Comparison of ENCODE assay signal across 8 mouse cellular contexts in genomic region chr7:65393704-65394452, GRCm38 (mm10).
A peak's percentile ranks its signal among the peaks of the same experiment; 100 is the strongest.
DNase-seq lines count a peak whose midpoint lies in the region; ATAC-seq and TF ChIP-seq lines count a peak whose summit lies in the region.

No protein-coding gene starts in this region.

- no peak overlapping the region for H3K9ac ChIP-seq in ES-E14 (ENCODE audit: insufficient read depth, low read depth, low read length, poor library complexity, severe bottlenecking)
- H3K9ac ChIP-seq in forebrain, postnatal 0 days, result no peak overlapping the region
- H3K9ac ChIP-seq in liver, embryonic 15.5 days, result no peak overlapping the region

- 13% methylated on average over 17 of the region's 17 CpGs for WGBS in forebrain, postnatal 0 days
- 7% methylated on average over 17 of the region's 17 CpGs for WGBS in liver, embryonic 15.5 days (ENCODE audit: insufficient replicate concordance)

- no peaks in the 10 kb centered on the region for H3K27me3 ChIP-seq in forebrain, postnatal 0 days (ENCODE audit: insufficient read depth, low read length)
- H3K27me3 ChIP-seq in liver, embryonic 15.5 days, result peaks cover 20% of the 10 kb centered on the region

- H3K36me3 ChIP-seq in ES-E14 (ENCODE audit: control insufficient read depth, insufficient read depth, low read length, poor library complexity, severe bottlenecking), result no peaks in the 10 kb centered on the region
- no peaks in the 10 kb centered on the region for H3K36me3 ChIP-seq in forebrain, postnatal 0 days (ENCODE audit: insufficient read depth)
- no peaks in the 10 kb centered on the region for H3K36me3 ChIP-seq in liver, embryonic 15.5 days (replicated peaks)

- H3K4me2 ChIP-seq in forebrain, postnatal 0 days (ENCODE audit: low read depth), result peak overlapping the region; percentile 19; the same call in 1 of the 2 replicates
- peak overlapping the region; percentile 44 for H3K4me2 ChIP-seq in liver, embryonic 15.5 days

- no peak for TF ChIP-seq CTCF in gastrocnemius, adult 2 months (IDR thresholded peaks at IDR 0.05)
- TF ChIP-seq CTCF in forebrain, postnatal 0 days (IDR thresholded peaks at IDR 0.05; ENCODE audit: low read depth), result no peak

- peak overlapping the region; percentile 48 for H3K4me3 ChIP-seq in gastrocnemius, adult 2 months
- peak overlapping the region; percentile 20 to 30; a peak in 2 of 4 replicates for H3K4me3 ChIP-seq in ES-E14 (ENCODE audit: insufficient read depth in 1 of 2, low read depth in 1 of 2, low read length in 2 of 2, poor library complexity in 1 of 2, severe bottlenecking in 1 of 2)
- no peak overlapping the region for H3K4me3 ChIP-seq in forebrain, postnatal 0 days (ENCODE audit: low read depth, low read length)
- H3K4me3 ChIP-seq in liver, embryonic 15.5 days (replicated peaks), result no peak overlapping the region

- H3K9me3 ChIP-seq in ES-E14 (ENCODE audit: control insufficient read depth, insufficient read depth, low read depth, low read length), result no peaks in the 10 kb centered on the region
- H3K9me3 ChIP-seq in forebrain, postnatal 0 days (ENCODE audit: low read length), result no peaks in the 10 kb centered on the region
- H3K9me3 ChIP-seq in liver, embryonic 15.5 days (replicated peaks), result no peaks in the 10 kb centered on the region

- peak overlapping the region; percentile 59 for H3K27ac ChIP-seq in gastrocnemius, adult 2 months
- no peak overlapping the region for H3K27ac ChIP-seq in ES-E14 (ENCODE audit: insufficient read depth, low read depth, low read length, poor library complexity, severe bottlenecking)
- H3K27ac ChIP-seq in forebrain, postnatal 0 days (ENCODE audit: low read depth, low read length), result no peak overlapping the region
- no peak overlapping the region for H3K27ac ChIP-seq in liver, embryonic 15.5 days (replicated peaks)

- peak; percentile 29 for ATAC-seq in forebrain, postnatal 0 days
- no peak for ATAC-seq in liver, embryonic 15.5 days (ENCODE audit: insufficient read depth)
- no peak for ATAC-seq in megakaryocyte-erythroid progenitor cell, adult 5-6 weeks (replicated peaks; ENCODE audit: low FRiP score, low TSS enrichment, poor library complexity, severe bottlenecking)

- H3K4me1 ChIP-seq in ES-E14 (ENCODE audit: control insufficient read depth in 2 of 2, insufficient read depth in 2 of 2, low read length in 2 of 2, poor library complexity in 1 of 2), result no peaks in the 10 kb centered on the region
- H3K4me1 ChIP-seq in forebrain, postnatal 0 days (ENCODE audit: insufficient read depth), result peaks cover 5% of the 10 kb centered on the region; the same call in 1 of the 2 replicates
- H3K4me1 ChIP-seq in liver, embryonic 15.5 days (replicated peaks), result peaks cover 8% of the 10 kb centered on the region; the same call in 1 of the 2 replicates

- DNase-seq in gastrocnemius, adult 2 months, result peak; percentile 23
- DNase-seq in gastrocnemius, postnatal 4 days (ENCODE audit: low spot score in 2 of 2), result no peak
- no peak for DNase-seq in ES-E14 (ENCODE audit: low read depth, low spot score)
- DNase-seq in forebrain, postnatal 0 days, result no peak
- DNase-seq in thymus, postnatal 0 days (ENCODE audit: low spot score), result no peak
- DNase-seq in layer of hippocampus, adult 9-10 months (ENCODE audit: low spot score), result no peak

- in situ Hi-C loops in ES-E14 (cut with MboI; ENCODE audit: low sequenced_read_pairs in 2 of 2, unreplicated experiment in 2 of 2), result no loop called here

- intact Hi-C loops in gastrocnemius, adult 2 months (cut with DNase I), result no loop called here

TF ChIP-seq in ES-E14, 5 proteins besides CTCF, POLR2A, EP300 and RAD21:
- no peak for TF ChIP-seq CHD2 (IDR thresholded peaks at IDR 0.05; ENCODE audit: low read depth, low read length)
- no peak for TF ChIP-seq MAFK (IDR thresholded peaks at IDR 0.05; ENCODE audit: insufficient read depth, low read depth, low read length)
- no peak for TF ChIP-seq HCFC1 (IDR thresholded peaks at IDR 0.05; ENCODE audit: borderline replicate concordance, insufficient read depth, low read length)
- no peak for TF ChIP-seq ZC3H11A (IDR thresholded peaks at IDR 0.05; ENCODE audit: borderline replicate concordance, low read depth, low read length)

Comparison
In these comparisons a context has a peak if more than half of its experiments do, and no peak if none do; other contexts are left out.
1. H3K4me3 ChIP-seq: peak in gastrocnemius, adult 2 months (single experiment) and ES-E14 (2 of 2); none in forebrain, postnatal 0 days (single experiment) and liver, embryonic 15.5 days (single experiment).